Mouse (Mus musculus): Measurements from ENCODE around the gene Zfp992.
"Not testable (repeated sequence)": the region's sequence is repeated elsewhere in the genome, so short reads cannot be mapped to it uniquely, and the experiment has no call there.

The Zfp992 gene

GRCm38 (mm10) chr4:146517150-146517549 lies 68.3 kb downstream of the Zfp992 start:
- DNase-seq (ENCODE audit: low spot score in 2 of 2) = not testable (repeated sequence)
